Mouse (Mus musculus) lung, adult 2 months (tissue): ENCODE results near the gene Homer2.

Source experiments
- CTCF ChIP-seq: fragments of 200-500 bp; IDR thresholded peaks from 2 replicates; pipeline ENCODE4 v1.5.1; 2011; ENCODE audit warnings: mild to moderate bottlenecking, low read length, control low read depth; ENCODE audit not compliant: insufficient read depth
- POLR2A ChIP-seq: fragments of 200-500 bp; IDR thresholded peaks from 2 replicates; pipeline ENCODE4 v1.6.1; 2011; ENCODE audit warnings: low read depth, mild to moderate bottlenecking, control low read depth, low read length, borderline replicate concordance; ENCODE audit errors: extremely low read depth

GRCm38 (mm10) chr7:81653988-81654387 lies 53.3 kb downstream of the Homer2 start:
- no peak for TF ChIP-seq POLR2A
- TF ChIP-seq CTCF, result no peak
